Comparison of ENCODE assay signal across 34 mouse cellular contexts in the genomic region with DNA sequence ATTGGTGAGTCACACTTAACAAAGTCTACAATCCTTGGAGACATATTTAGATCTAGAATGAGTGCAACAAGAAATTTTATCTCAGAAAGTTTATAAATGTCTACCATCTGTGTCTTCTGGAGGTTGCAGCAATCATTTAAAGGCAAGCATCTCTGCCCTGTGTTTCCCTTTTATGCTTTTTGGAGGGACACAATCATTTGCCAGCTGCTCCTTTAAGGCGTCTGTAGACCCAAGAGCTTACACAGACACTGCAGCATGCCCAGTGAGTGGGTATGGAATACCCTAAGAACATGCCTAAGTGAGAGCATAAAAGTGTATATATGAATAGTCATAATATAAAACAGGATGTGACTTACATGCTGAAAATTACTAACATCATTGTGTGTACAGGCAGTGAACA. TPM values are rescaled to one million over a fixed set of nuclear protein-coding genes. Genes with fewer than 3 reads are reported as not detected.
DNase-seq lines count a peak whose midpoint lies in the region; ATAC-seq and TF ChIP-seq lines count a peak whose summit lies in the region.
"Had no signal": no experiment of that assay in that cellular context is flagged by ENCODE, and none has a peak within 500 bp of the region (broad histone marks: within the 10 kb centered on the region; RNA-seq: fewer than 3 reads in every experiment).

No protein-coding gene starts in this region.

- ATAC-seq in forebrain, postnatal 0 days: peak; percentile 19; the same call in 1 of the 2 replicates
- no peak for ATAC-seq in forebrain, embryonic 14.5 days
- ATAC-seq in limb, embryonic 15.5 days (ENCODE audit: insufficient number of reproducible peaks, low FRiP score, low TSS enrichment, low read depth): no peak
- no peak for ATAC-seq in granulocyte monocyte progenitor cell, adult 5-6 weeks (replicated peaks; ENCODE audit: poor library complexity, severe bottlenecking)
- ATAC-seq: forebrain, embryonic 13.5 days; lung, postnatal 0 days had no signal

- DNase-seq in forebrain, postnatal 0 days: no peak
- DNase-seq in forebrain, embryonic 14.5 days (ENCODE audit: low spot score): no peak
- no peak for DNase-seq in layer of hippocampus, adult 2 months (ENCODE audit: low spot score in 2 of 2)
- DNase-seq in layer of hippocampus, postnatal 36 days: no peak
- peak; percentile 43 for DNase-seq in right cerebral cortex, adult 18-20 months
- DNase-seq in right cerebral cortex, postnatal 14 days: no peak
- DNase-seq: adrenal gland, adult 8-10 months; cerebellum, adult 11 months; cerebellum, postnatal 36 days; embryo, embryonic 11 days; gastrocnemius, adult 2 months; gastrocnemius, postnatal 36 days; heart, adult 2 months; heart, postnatal 10 days; kidney, adult 2 months; kidney, postnatal 36 days; liver, embryonic 13.5 days; lung, adult 18-20 months; lung, postnatal 4 days; spleen, adult 18-20 months; thymus, postnatal 14 days had no signal

- H3K4me2 ChIP-seq in forebrain, postnatal 0 days (ENCODE audit: low read depth): no peak overlapping the region
- no peak overlapping the region for H3K4me2 ChIP-seq in forebrain, embryonic 14.5 days (ENCODE audit: low read length)
- H3K4me2 ChIP-seq in limb, embryonic 15.5 days: no peak overlapping the region
- H3K4me2 ChIP-seq: embryonic facial prominence, embryonic 15.5 days; forebrain, embryonic 13.5 days; heart, embryonic 13.5 days; hindbrain, embryonic 15.5 days; liver, embryonic 13.5 days; midbrain, embryonic 12.5 days; neural tube, embryonic 12.5 days had no signal

- H3K4me1 ChIP-seq in forebrain, postnatal 0 days (ENCODE audit: insufficient read depth): peaks cover 12% of the 10 kb centered on the region
- peaks cover 7% of the 10 kb centered on the region for H3K4me1 ChIP-seq in forebrain, embryonic 14.5 days (ENCODE audit: control insufficient read depth, insufficient read depth, low read length)
- peaks cover 13% of the 10 kb centered on the region for H3K4me1 ChIP-seq in limb, embryonic 15.5 days
- H3K4me1 ChIP-seq: liver, embryonic 13.5 days; megakaryocyte, embryonic 14.5 days; neural tube, embryonic 12.5 days had no signal

- H3K4me3 ChIP-seq in forebrain, postnatal 0 days (ENCODE audit: low read depth, low read length): no peak overlapping the region
- H3K4me3 ChIP-seq in forebrain, embryonic 14.5 days (ENCODE audit: low read depth, low read length): no peak overlapping the region
- H3K4me3 ChIP-seq in layer of hippocampus, adult 2 months: no peak overlapping the region
- no peak overlapping the region for H3K4me3 ChIP-seq in limb, embryonic 15.5 days
- H3K4me3 ChIP-seq: embryonic facial prominence, embryonic 15.5 days; forebrain, embryonic 13.5 days; gastrocnemius, adult 2 months; heart, adult 2 months; heart, embryonic 13.5 days; hindbrain, embryonic 15.5 days; liver, embryonic 13.5 days; megakaryocyte, embryonic 14.5 days; midbrain, embryonic 12.5 days; myocyte; neural tube, embryonic 12.5 days had no signal

- H3K27ac ChIP-seq in forebrain, postnatal 0 days (ENCODE audit: low read depth, low read length): no peak overlapping the region
- no peak overlapping the region for H3K27ac ChIP-seq in forebrain, embryonic 14.5 days (ENCODE audit: low read depth, low read length)
- H3K27ac ChIP-seq in layer of hippocampus, adult 2 months: peak overlapping the region; percentile 19; the same call in 1 of the 2 replicates
- peak overlapping the region; percentile 64 for H3K27ac ChIP-seq in limb, embryonic 15.5 days
- H3K27ac ChIP-seq: forebrain, embryonic 13.5 days; gastrocnemius, adult 2 months; heart, adult 2 months; heart, embryonic 13.5 days; hindbrain, embryonic 15.5 days; liver, embryonic 13.5 days; midbrain, embryonic 12.5 days; neural tube, embryonic 12.5 days had no signal

- no peaks in the 10 kb centered on the region for H3K27me3 ChIP-seq in forebrain, postnatal 0 days (ENCODE audit: insufficient read depth, low read length)
- H3K27me3 ChIP-seq in forebrain, embryonic 14.5 days (replicated peaks; ENCODE audit: control insufficient read depth, insufficient read depth, low read length): no peaks in the 10 kb centered on the region
- H3K27me3 ChIP-seq in limb, embryonic 15.5 days: no peaks in the 10 kb centered on the region
- H3K27me3 ChIP-seq: embryonic facial prominence, embryonic 15.5 days; heart, embryonic 13.5 days; hindbrain, embryonic 15.5 days; liver, embryonic 13.5 days; megakaryocyte, embryonic 14.5 days; midbrain, embryonic 12.5 days; neural tube, embryonic 12.5 days had no signal

- no peak overlapping the region for H3K9ac ChIP-seq in forebrain, postnatal 0 days
- H3K9ac ChIP-seq in forebrain, embryonic 14.5 days (ENCODE audit: low read length): no peak overlapping the region
- H3K9ac ChIP-seq in limb, embryonic 15.5 days: no peak overlapping the region
- H3K9ac ChIP-seq: embryonic facial prominence, embryonic 15.5 days; forebrain, embryonic 13.5 days; heart, embryonic 13.5 days; hindbrain, embryonic 15.5 days; liver, embryonic 13.5 days; midbrain, embryonic 12.5 days; neural tube, embryonic 12.5 days had no signal

- no peaks in the 10 kb centered on the region for H3K9me3 ChIP-seq in forebrain, postnatal 0 days (ENCODE audit: low read length)
- no peaks in the 10 kb centered on the region for H3K9me3 ChIP-seq in forebrain, embryonic 14.5 days (replicated peaks; ENCODE audit: control insufficient read depth, low read length)
- H3K9me3 ChIP-seq in limb, embryonic 15.5 days: no peaks in the 10 kb centered on the region
- H3K9me3 ChIP-seq: embryonic facial prominence, embryonic 15.5 days; forebrain, embryonic 13.5 days; G1E; heart, embryonic 13.5 days; hindbrain, embryonic 15.5 days; liver, embryonic 13.5 days; megakaryocyte, embryonic 14.5 days; midbrain, embryonic 12.5 days; neural tube, embryonic 12.5 days had no signal

- no peaks in the 10 kb centered on the region for H3K36me3 ChIP-seq in forebrain, postnatal 0 days (ENCODE audit: insufficient read depth)
- no peaks in the 10 kb centered on the region for H3K36me3 ChIP-seq in forebrain, embryonic 14.5 days (ENCODE audit: control insufficient read depth, insufficient read depth, low read length)
- H3K36me3 ChIP-seq in limb, embryonic 15.5 days: no peaks in the 10 kb centered on the region
- H3K36me3 ChIP-seq: embryonic facial prominence, embryonic 15.5 days; G1E; heart, embryonic 13.5 days; hindbrain, embryonic 15.5 days; liver, embryonic 13.5 days; midbrain, embryonic 12.5 days; neural tube, embryonic 12.5 days had no signal

- 64% methylated on average over 1 of the region's 1 CpGs for WGBS in forebrain, postnatal 0 days
- WGBS in forebrain, embryonic 14.5 days: 91% methylated on average over 1 of the region's 1 CpGs
- WGBS in limb, embryonic 15.5 days: 57% methylated on average over 1 of the region's 1 CpGs

- no peak for TF ChIP-seq CTCF in forebrain, postnatal 0 days (IDR thresholded peaks at IDR 0.05; ENCODE audit: low read depth)
- TF ChIP-seq CTCF in layer of hippocampus, adult 2 months (conservative IDR thresholded peaks at IDR 0.05): no peak

RNA-seq across cellular contexts. Expression of a gene that starts 52.1 kb away (rescaled TPM):
- 3.0 and 4.2 TPM in 2 replicates for total RNA-seq in forebrain, postnatal 0 days (2014; rRNA removed)
- 1.8 and 2.0 TPM in 2 replicates for polyA plus RNA-seq in forebrain, postnatal 0 days (2015; fragmentation: Nextera tagmentation; extraction: Ambion mirVana)
- polyA plus RNA-seq in forebrain, embryonic 14.5 days (2014; fragmentation: Nextera tagmentation; extraction: Ambion mirVana): 0.57 and 0.73 TPM in 2 replicates
- under 1 TPM; 0.31 to 0.42 TPM for total RNA-seq in layer of hippocampus, adult 2 months (2021)
- total RNA-seq in layer of hippocampus, postnatal 36 days (2021): under 1 TPM; 0.33 to 0.57 TPM
- polyA plus RNA-seq in limb, embryonic 15.5 days (2015; fragmentation: Nextera tagmentation; extraction: Ambion mirVana): 170 and 178 TPM in 2 replicates
- not detected in 2 replicates for total RNA-seq in granulocyte monocyte progenitor cell, adult 5-6 weeks (2014; fragmentation: Nextera tagmentation)
- total RNA-seq in granulocyte monocyte progenitor cell, adult 5-6 weeks (2017): not detected in 2 replicates
- total RNA-seq: adrenal gland, adult 8-10 months; hematopoietic stem cell, adult 5-6 weeks had no signal
- polyA plus RNA-seq: G1E; kidney, adult 2 months; myocyte had no signal

Comparison
In these comparisons a context has a peak if more than half of its experiments do, and no peak if none do; other contexts are left out.
1. H3K27ac ChIP-seq: peak in layer of hippocampus, adult 2 months (single experiment) and limb, embryonic 15.5 days (single experiment); none in forebrain, postnatal 0 days (single experiment) and forebrain, embryonic 14.5 days (single experiment).